Mouse (Mus musculus) lung, adult 18-20 months (tissue): Measurements from ENCODE around the gene Ctcf.
A peak's percentile ranks its signal among the peaks of the same experiment; 100 is the strongest.

Source experiments
- DNase-seq, 2 experiments: peaks; one replicate each; pipeline ENCODE4 v3.0.0; 2022; ENCODE audit warnings: mixed read lengths in 2 of 2

Ctcf gene

DNA sequence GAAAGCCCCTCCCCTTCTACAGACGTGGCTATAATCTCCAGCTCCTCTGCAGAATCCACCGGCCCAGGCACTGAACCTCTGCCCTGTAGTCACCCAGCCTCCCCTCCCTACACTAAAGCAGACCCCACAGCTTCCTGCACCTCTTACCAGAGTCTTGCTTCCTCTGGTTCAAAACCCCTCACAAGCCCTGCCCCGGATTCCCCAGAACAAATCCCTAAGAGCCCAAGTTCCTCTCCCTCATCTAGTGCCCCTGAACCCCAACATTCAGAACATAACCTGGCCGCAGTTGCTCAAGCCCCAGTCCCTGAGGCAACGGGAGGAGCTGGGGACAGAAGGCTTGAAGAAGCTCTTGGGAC lies 18.1 kb upstream of the Ctcf start:
- no peak for DNase-seq

DNA sequence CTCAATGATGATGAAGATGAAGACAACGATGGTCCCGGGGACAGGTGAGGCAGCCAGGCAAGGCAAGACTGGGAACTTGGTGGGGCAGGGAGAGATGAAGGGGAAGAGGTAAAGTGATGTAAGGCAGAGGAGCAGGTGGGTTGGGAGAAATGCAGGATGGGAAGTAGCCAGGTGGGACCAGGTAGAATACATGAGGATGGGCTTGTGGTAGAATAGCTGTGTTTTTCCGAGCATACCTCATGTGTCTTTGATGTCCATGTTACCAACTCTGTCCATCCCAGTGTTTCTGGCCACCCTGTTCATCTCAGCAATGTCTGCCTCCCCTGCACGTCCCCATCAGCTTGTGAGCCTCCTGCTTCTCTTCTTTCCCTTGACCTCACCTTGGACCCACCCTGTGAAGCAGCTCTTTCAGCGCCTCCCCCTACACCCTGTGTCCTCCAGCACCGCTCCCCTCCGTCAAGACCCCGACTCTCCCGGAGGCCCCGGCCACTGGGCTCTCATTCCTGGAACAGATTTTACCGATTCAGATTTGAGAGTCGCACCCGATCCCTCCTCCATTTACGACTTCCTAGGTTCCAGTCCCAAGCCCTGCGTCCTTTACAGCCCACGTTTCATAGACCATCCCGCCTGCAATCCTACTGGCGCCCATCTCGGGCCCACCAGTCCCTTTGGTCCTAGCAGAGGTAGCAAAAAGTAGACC lies 17.3 kb upstream of the Ctcf start:
- no peak for DNase-seq

DNA sequence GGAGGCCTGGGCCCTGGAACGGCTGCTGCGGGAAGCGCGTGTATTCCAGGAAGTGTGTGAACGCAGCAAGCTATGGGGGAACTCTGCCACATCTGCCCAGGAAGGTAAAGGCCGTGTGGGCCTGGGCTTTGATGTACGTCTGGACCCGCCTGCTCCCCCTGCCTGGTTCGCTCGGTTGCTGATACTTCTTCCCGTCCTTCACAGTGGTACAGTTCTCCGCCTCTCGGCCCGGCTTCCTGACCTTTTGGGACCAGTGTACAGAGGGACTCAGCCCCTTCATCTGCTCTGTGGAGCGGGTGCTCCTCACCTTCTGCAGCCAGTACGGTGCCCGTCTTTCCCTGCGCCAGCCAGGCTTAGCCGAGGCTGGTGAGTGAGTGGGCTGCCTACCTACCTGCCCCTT lies 16.2 kb upstream of the Ctcf start:
- DNase-seq, result no peak

DNA sequence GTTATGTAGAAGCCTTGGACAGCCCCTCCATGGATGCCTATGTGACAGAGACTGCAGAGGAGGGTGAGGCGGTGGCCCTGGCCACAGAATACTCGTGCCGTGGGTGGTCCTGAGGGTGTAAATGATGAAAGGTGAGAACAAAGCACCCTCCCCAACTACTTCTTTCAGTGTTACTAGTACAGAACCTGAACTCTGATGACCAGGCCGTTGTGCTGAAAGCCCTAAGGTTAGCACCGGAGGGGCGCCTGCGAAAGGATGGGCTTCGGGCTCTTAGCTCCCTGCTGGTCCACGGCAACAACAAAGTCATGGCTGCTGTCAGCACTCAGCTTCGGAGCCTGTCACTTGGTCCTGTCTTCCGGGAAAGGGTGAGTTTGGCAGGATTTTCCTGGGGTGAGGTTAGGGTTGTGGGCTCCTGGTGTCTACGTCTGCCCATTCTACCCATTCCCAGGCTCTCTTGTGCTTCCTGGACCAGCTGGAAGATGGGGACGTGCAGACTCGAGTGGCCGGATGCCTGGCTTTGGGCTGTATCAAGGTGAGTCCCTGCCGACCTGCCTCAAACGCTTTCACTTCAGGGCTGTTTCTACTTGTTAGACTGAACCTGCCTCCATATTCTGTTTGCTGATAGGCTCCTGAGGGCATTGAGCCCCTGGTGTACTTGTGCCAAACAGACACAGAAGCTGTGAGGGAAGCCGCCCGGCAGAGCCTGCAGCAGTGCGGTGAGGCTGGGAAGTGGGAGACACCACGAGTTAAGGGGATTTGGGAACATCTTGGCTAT lies 15.2 kb upstream of the Ctcf start:
- DNase-seq, result no peak

DNA sequence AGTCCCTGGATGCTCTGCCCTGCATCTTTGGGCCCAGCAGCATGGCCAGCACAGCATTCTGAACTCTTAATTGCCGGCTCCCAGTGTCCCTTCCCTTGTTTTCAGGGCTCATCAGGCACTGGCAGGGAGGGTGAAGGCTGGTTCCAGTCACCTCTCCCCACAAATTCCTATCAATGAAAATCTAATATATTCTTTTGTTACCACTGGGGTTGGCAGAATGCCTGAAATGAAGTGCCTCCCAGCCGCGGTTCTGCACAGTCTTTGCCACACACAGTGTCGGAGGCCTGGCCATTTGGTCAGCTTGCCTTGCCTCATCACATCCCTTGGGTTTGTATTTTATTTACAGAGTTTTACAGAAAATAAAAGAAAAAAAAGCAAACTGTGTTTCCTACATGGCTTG lies 14.5 kb upstream of the Ctcf start:
- peak in 1 of 2 experiments; percentile 10 for DNase-seq

DNA sequence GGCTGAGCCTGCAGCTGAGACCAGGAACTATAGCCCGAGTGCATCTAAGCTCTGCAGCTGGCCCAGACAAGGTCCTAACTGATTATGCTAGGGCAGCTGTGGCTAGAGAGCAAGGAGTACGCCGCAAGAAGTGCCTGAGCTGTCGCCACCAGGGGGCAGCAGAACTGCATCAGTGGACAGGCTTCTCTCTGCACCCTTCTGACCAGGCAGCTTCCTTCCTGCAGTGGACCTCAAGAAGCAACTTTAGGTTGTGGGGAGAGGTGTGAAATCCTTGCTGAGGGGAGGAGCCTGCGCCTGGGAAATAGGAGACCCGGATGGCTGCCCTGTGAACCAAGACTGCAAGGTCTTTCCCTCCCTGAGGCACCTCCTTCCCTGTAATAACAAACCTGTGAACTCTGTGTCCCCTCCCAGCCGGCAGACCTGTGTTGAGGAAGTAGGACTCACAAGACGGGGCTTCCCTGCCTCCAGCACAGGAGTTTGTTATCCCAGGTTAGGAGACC lies 13.9 kb upstream of the Ctcf start:
- DNase-seq, result peak; percentile 91 to 93

DNA sequence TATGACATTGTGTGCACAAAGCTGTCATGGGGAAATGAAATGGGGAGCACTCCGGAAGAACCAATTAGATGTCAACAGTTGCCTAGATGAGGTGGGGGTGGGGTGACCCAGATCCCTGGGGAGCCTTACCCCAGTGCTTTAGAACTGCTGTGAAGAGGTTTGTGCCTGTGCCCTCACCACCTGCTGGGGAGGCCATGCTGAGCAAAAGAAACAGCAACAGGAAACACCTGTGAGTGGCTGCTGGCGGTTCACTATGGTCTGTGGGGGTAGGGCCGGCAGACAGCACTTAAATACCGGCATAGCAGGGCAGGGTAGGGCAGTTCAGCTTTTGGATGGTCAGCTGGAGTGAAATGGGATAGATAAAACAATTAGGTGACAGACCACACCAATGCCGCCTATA lies 13.2 kb upstream of the Ctcf start:
- peak; percentile 53 to 60 for DNase-seq

DNA sequence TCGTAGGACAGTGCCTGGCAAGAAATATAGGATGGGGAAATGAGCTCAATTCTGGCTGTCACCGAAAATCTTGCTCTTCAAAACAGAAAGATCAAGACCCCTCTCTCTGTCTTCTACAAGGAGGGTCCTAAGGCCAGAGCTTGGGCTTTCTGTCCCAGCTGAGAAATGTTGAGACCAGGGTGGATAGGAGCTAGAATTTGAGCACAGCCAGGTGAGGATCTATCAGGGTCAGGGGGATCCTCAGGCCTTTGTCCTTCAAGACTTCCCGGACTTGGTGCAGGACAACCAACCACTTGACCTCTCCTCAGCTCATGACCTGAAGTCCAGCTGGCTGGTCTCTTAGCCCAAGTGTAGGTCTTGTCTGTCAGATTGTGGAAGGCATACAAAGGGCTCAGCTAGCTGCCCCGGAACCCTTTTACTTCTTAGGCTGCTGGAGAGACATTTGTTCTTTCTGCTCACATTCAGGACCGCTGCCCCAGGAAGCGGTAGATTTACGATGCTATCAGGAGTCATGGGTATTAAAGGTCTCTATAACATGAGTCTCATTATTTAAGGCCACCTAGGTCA lies 12.6 kb upstream of the Ctcf start:
- no peak for DNase-seq

DNA sequence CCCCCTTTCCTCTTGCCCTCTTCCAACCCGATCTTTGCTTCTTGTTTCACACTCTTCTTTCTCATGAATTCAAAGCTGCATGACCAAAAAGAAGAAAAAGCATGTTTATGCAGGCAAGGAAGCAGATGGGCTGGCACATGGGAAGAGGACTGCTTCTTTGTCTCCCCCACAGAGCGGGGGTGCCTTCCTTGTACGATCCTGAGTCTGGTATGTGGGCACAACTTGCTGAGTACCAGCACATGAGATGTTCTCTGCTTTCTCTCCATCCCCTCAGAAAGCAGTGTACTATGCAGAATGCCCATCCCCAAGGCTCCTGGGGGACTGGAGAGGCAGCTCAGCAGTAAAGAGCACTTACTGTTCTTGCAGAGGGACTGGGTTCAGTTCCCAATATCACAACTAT lies 12.0 kb upstream of the Ctcf start:
- no peak for DNase-seq

DNA sequence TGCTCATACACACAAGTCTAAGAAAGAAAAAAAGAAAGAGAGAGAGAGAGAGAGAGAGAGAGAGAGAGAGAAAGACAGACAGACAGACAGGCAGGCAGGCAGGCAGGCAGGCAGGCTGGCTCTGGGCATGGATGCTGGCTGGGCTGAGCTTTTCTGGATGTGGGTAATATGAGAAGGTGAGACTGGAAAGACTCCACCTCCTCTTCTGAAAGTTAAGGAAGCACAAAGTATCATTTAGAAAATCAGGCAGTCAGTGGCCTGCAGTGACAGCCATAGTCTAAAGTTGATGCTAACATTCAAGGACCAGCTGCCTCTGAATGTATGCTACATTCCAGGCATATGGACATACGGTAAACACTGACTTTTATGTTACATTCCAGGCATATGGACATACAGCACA lies 11.5 kb upstream of the Ctcf start:
- DNase-seq, result no peak

DNA sequence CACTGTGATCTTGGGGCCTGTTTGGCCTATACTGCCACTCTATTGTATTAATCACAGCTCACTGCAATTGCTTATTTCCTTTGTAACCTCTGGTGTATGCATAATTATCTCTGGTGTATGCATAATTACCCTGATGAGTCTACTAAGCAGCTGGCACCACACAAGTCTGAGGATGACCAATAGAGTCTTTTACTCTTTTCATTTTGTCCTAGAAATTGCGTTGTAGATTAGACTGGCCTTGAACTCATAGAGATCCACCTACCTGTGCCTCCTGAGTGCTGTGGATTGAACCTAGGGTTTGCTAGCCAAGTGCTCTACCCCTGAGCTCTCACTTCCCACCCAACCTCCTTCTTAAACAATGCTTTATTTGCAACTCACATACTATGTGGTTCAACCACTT lies 10.3 kb upstream of the Ctcf start:
- no peak for DNase-seq

DNA sequence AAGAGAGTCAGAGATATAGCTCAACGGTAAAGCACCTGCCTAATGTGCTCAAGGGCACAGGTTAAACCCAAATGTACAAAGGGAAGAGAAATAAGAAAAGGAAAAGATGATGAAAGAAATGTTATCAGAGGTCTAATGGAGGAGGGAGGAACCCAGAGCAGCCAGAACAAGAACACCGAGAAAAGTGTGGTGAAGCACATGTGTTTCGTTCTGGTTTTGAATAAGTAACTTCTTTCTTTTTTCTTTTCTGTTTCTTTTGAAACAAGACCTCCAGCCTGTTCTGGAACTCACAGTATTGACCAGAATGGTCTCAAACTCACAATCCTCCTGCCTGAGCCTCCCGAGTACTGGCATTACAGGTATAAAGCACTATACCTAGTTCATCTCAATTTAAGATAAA lies 7.0 kb upstream of the Ctcf start:
- no peak for DNase-seq

DNA sequence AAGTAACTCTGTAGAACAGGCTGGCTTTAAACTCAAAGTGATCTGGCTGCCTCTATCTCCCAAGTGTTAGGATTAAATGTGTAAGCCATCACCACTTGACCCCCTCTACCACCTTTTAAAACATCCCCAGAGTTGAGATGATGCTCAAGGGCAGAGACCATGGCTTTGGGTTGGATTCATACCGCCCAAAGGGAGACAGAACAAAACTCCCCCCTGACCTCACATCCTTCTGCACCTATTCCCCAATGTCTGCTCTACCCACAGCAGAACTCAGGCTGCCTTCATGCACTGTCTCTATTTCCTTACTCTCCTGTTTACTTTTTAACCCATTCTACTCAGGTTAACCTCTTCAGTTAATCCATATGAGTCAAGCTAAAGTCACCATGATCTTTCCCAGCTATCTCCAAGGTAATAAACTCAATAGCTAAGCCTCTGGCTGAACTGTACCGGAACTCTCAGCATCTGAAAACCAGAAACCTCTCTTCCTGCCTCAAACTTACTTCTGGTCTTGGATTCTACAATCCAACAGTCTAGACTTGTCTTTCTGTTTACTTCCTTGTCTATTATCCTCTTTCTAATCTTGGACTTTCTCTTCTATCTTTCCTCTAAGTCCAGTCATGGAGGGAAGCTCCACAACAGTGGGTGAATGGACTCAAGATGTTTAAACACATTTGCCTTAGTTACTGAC lies 1.5 kb upstream of the Ctcf start:
- no peak for DNase-seq

DNA sequence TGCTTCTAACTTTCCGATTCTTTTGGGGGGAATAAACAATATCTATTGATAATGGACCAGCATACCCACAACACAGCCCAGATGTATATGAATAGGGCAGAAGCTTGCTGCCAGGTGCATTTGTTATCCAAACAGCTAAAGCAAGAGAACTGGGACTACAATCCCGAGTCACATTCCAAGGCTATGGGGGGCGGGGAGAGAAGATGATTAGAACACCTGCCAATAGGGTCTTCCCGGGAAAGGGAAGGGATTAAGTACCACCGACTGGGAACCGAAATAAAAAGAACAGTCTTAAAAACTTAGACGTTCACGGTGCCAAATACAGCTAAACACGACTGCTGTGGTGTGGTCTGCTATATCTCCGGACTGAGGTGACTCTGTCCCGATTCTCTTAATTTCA lies 887 bp upstream of the Ctcf start:
- no peak for DNase-seq

DNA sequence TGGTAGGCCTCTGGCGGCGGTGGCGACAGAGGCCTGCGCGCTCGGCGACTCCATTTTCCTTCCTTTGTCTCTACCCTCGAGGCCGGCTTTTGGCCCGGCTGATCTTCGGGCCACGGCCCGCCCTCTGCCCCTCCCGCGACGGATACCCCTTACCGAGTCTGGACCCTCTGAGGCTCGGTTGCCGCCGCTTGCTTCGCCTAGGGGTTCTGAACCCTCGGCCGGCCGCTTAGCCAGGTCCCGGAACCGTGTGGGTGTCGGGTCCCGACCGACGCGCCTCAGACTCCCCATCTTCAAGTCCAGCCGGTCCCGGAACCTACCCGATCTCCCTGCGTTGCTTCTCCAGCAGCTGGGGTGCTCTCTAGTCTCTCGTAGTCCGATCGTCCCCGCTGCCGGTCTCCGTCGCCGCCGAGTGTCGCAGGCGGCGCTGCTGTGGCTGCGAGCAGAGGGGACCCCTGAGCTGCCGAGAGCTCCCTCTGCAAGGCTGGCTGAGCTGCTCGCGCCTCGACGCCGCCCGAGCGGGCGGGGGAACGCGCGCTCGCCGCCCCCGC lies 669 bp downstream of the Ctcf start, which contains the start of gene Agrp:
Gene Agrp, minus strand, starts transcription at position 431 of the 548 bp plus-strand sequence.
- peak; percentile 36 to 46 for DNase-seq

DNA sequence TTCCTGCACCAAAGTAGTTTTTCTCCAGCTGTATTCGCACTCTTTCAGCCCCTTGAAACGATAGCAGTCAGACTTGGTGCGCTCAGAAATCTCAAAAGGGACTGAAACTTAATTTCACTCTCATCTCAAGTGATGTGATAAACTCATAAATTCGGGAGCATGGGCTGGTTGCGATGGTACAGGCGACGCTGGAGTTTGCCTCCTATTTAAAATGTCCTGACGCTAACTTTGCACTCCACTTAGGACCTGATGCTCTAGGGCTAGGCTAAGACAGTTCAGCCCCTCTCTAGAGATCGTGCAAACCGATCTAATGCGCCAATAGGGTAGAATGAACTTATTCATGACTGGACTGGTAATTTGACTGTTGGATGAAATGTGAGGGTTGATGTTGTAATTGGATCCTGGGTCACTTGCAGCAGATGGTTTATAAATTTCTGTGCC lies 1.3 kb downstream of the Ctcf start:
- DNase-seq, result no peak

DNA sequence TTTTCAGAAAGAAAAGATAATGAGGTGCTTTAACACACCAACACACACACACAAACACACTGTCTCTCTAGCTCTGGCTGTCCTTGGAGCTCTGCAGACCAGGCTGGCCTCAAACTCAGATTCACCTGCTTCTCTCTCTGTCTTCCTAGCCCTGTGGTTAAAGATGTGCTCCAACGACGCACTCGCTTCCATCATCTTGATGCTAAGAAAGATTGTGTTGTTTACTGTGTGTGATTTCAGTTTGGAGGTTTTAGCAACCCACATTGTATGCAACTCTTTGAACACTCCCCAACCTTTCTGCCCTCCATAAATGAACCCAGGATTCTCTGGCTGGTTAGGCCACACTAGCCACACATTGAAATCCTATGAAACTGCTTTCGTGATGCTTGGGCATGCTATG lies 2.1 kb downstream of the Ctcf start:
- no peak for DNase-seq

DNA sequence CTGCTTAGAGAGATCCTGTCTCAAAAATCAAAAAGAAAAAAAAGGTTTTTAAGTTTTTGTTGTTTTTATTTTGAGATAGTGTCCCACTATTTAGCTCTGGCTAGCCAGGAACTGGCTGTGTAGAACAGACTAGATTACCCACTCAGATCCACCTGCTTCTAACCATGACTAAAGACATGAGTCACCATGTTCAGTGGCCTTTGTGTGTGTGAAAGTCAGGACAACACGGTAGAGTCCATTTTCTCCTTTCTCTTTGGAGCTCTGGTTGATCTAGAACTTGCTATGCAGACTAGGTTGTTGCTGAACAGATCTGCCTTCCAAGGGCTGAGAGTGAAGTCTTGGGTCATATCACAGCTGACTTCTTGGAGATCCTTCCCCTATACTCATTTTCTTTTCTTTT lies 3.5 kb downstream of the Ctcf start:
- DNase-seq, result no peak

DNA sequence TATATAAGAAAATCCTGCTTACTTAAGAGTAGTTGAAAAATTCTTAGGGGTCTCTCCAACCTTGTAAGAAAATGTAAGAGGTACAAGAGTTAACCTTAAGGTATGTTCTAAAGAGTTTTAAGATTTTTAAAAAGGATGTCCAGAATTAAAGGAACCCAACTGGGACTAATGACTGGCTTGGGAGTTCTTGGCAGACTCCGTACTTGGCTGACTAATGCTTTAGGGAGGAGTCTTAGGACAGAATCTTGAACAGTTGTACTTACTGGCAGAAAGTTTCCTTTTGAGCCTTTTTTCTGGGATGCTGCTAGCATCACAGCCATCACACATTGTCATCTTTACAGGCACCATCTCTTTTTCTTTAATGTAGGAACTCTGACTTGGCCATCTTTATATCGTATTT lies 4.1 kb downstream of the Ctcf start:
- DNase-seq, result no peak

DNA sequence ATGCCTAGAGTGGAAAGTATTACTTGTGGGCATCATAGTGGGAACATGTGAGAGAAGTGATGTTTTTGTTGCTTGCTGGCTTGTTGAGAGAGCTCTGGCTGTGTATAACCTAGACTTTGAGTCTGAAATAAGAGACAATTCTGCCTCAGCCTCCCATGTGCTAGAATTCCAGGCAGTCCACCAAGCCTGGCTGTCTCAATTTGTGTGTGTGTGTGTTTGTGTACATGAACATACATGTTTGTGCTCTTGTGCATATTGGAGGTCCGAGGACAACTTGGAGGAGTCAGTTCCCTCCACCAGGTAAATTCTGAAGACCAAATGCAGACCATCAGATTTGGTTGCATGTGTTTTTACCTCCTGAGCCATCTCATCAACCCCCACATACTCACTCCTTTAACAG lies 8.8 kb downstream of the Ctcf start:
- no peak for DNase-seq

DNA sequence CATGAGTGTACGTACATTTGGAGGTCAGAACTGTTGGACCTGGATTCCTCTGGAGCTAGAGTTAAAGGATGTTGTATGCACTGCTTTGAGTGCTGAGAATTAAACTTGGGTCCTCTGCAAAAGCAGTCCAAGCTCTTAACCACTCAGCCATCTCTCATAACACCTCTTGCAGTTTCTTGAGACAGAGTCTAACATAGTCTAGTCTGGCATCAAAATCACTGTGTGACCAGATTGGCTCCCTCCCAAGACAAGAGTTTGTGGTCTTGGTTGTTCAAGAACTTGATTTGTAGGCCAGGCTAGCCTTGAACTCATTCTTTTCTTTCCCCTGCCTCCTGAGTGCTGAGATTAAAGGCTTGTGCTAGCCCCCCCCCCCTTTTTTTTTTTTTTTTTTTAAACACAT lies 12.6 kb downstream of the Ctcf start:
- no peak for DNase-seq

DNA sequence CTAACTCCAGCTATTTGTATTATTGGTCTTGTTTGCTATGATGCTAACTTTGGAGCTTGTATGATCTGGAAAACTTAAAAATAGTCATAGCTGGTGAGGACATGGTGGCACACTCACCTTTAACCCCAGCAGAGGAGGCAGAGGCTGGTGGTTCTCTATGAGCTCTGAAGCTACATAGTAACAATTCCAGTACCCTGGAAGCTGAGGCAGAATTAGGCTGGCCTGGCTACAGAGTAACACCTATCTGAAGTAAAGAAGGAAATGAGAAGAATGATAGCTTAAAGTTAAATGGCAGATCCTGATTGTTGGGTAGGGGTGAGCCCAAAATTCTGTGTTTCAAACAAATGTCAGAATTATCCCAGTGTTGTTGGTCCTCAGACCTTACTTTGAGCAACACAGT lies 21.3 kb downstream of the Ctcf start:
- no peak for DNase-seq

DNA sequence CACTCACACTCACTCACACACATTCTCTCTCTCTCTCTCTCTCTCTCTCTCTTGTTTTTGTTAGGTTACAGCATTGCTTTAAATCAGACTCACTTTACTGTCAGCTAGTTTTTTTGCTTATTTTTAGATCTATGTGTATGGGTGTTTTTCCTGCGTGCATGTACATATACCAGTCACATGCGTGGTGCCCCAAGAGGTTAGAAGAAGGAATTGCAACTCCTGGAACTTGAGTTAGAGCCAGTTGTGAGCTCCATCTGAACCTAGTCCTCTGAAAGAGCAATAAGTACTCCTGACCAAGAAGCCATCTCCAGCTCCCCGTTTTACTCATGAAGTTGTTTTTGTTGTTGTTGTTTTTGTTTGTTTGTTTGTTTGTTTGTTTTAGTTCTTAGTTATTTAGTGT lies 24.8 kb downstream of the Ctcf start:
- DNase-seq, result peak in 1 of 2 experiments; percentile 26
